Mouse (Mus musculus): ENCODE data around the gene C2cd4c. TPM values are rescaled to one million over a fixed set of nuclear protein-coding genes. Genes with fewer than 3 reads are reported as not detected.

Gene C2cd4c
- total and polyA plus RNA-seq, 3 experiments: 0.01 TPM; not detected in 2

DNA sequence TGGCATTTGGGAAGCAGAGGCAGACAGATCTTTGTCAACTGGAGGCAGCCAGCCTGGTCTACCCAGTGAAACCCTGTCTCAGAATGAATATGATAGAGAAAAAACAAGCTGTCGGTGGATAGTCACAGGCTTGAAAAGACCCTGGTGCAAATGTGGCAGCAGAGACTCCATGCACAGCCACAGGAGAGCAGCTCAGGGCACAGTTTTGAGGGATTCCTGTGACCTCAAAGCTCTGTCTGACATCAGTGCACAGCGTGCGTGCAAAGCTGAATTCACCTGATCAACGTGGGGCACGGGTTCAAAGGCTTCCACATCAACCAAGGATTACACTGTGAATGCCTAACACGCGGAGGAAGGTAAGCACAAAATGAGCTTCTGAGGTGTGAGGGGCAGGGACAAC lies 33.5 kb downstream of the C2cd4c start:
- Histone ChIP-seq H3K36me3 (ENCODE audit: control insufficient read depth in 1 of 2, insufficient read depth in 2 of 2, low read length in 2 of 2) (no peaks in the 10 kb centered on the region), H3K4me1 (ENCODE audit: control insufficient read depth in 1 of 2, insufficient read depth in 2 of 2, low read length in 2 of 2) (no peaks in the 10 kb centered on the region), H3K27ac (ENCODE audit: control insufficient read depth, low read depth, low read length) (no peak overlapping the region), H3K9me3 (replicated peaks; ENCODE audit: insufficient read depth, low read length) (no peaks in the 10 kb centered on the region), H3K27me3 (ENCODE audit: control insufficient read depth in 1 of 2, insufficient read depth in 2 of 2, low read length in 2 of 2) (no peaks in the 10 kb centered on the region; a peak in 1 of 4 replicates), H3K4me3 (ENCODE audit: control insufficient read depth in 1 of 2, insufficient read depth in 1 of 2, low read depth in 2 of 2, low read length in 2 of 2) (no peak overlapping the region), H3K79me2 (ENCODE audit: control insufficient read depth, insufficient read depth, low read length, poor library complexity) (no peaks in the 10 kb centered on the region), H3K9ac (ENCODE audit: control insufficient read depth, low read depth, low read length, poor library complexity, severe bottlenecking) (no peak overlapping the region)
- no peak for DNase-seq (ENCODE audit: low read depth, low spot score)
- TF ChIP-seq RAD21 (IDR thresholded peaks at IDR 0.05; ENCODE audit: low read depth, low read length) (no peak), MYC (IDR thresholded peaks at IDR 0.05; ENCODE audit: low read depth, low read length) (no peak), MEF2A (IDR thresholded peaks at IDR 0.05; ENCODE audit: extremely low read depth, insufficient replicate concordance, low read depth, low read length, poor library complexity, severe bottlenecking) (no peak), ELF1 (IDR thresholded peaks at IDR 0.05; ENCODE audit: low read depth, low read length) (no peak), ZNF384 (IDR thresholded peaks at IDR 0.05; ENCODE audit: low read depth, low read length) (no peak), MYB (IDR thresholded peaks at IDR 0.05; ENCODE audit: low read depth, low read length) (no peak), POLR2A (IDR thresholded peaks at IDR 0.05; ENCODE audit: control insufficient read depth in 1 of 2, insufficient read depth in 1 of 2, low read depth in 1 of 2, low read length in 2 of 2, poor library complexity in 1 of 2) (no peak), MAFK (IDR thresholded peaks at IDR 0.05; ENCODE audit: borderline replicate concordance, low read depth, low read length) (no peak), SIN3A (IDR thresholded peaks at IDR 0.05; ENCODE audit: low read length) (no peak), ZC3H11A (IDR thresholded peaks at IDR 0.05; ENCODE audit: low read depth, low read length) (no peak), CTCF (IDR thresholded peaks at IDR 0.05 in 2 of 3, conservative IDR thresholded peaks at IDR 0.05 in 1 of 3; ENCODE audit: control insufficient read depth in 1 of 3, insufficient read depth in 1 of 3, low read depth in 2 of 3, low read length in 3 of 3, poor library complexity in 1 of 3, severe bottlenecking in 1 of 3) (no peak), RCOR1 (IDR thresholded peaks at IDR 0.05; ENCODE audit: low read depth, low read length) (no peak)

- Histone ChIP-seq H3K27ac (ENCODE audit: control insufficient read depth, low read depth, low read length) (no peak overlapping the region), H3K36me3 (ENCODE audit: control insufficient read depth in 1 of 2, insufficient read depth in 2 of 2, low read length in 2 of 2) (no peaks in the 10 kb centered on the region), H3K27me3 (ENCODE audit: control insufficient read depth in 1 of 2, insufficient read depth in 2 of 2, low read length in 2 of 2) (no peaks in the 10 kb centered on the region; a peak in 1 of 4 replicates), H3K9ac (ENCODE audit: control insufficient read depth, low read depth, low read length, poor library complexity, severe bottlenecking) (no peak overlapping the region), H3K4me3 (ENCODE audit: control insufficient read depth in 1 of 2, insufficient read depth in 1 of 2, low read depth in 2 of 2, low read length in 2 of 2) (no peak overlapping the region), H3K9me3 (replicated peaks; ENCODE audit: insufficient read depth, low read length) (no peaks in the 10 kb centered on the region), H3K79me2 (ENCODE audit: control insufficient read depth, insufficient read depth, low read length, poor library complexity) (no peaks in the 10 kb centered on the region), H3K4me1 (ENCODE audit: control insufficient read depth in 1 of 2, insufficient read depth in 2 of 2, low read length in 2 of 2) (no peaks in the 10 kb centered on the region)
- no peak for DNase-seq (ENCODE audit: low read depth, low spot score)
- no peak for TF ChIP-seq MEF2A (IDR thresholded peaks at IDR 0.05; ENCODE audit: extremely low read depth, insufficient replicate concordance, low read depth, low read length, poor library complexity, severe bottlenecking)
- no peak for TF ChIP-seq ZNF384 (IDR thresholded peaks at IDR 0.05; ENCODE audit: low read depth, low read length)
- TF ChIP-seq MXI1 (IDR thresholded peaks at IDR 0.05; ENCODE audit: low read depth, low read length): no peak
- no peak for TF ChIP-seq NRF1 (IDR thresholded peaks at IDR 0.05; ENCODE audit: insufficient read depth, low read depth, low read length, poor library complexity, severe bottlenecking)
- no peak for TF ChIP-seq NELFE (IDR thresholded peaks at IDR 0.05; ENCODE audit: low read depth, low read length)
- no peak for TF ChIP-seq BHLHE40 (IDR thresholded peaks at IDR 0.05; ENCODE audit: borderline replicate concordance, low read depth, low read length)
- TF ChIP-seq ZKSCAN1 (IDR thresholded peaks at IDR 0.05; ENCODE audit: low read depth, low read length): no peak
- TF ChIP-seq POLR2AphosphoS2 (IDR thresholded peaks at IDR 0.05; ENCODE audit: low read length): no peak
- no peak for TF ChIP-seq KAT2A (conservative IDR thresholded peaks at IDR 0.05; ENCODE audit: low read depth, low read length)
- TF ChIP-seq USF2 (IDR thresholded peaks at IDR 0.05; ENCODE audit: borderline replicate concordance in 1 of 2, insufficient read depth in 1 of 2, low read depth in 1 of 2, low read length in 2 of 2): no peak
- no peak for TF ChIP-seq GABPA (IDR thresholded peaks at IDR 0.05; ENCODE audit: low read depth, low read length)
Observed at GRCm38 (mm10) chr10:79579781-79580180, 34.0 kb downstream of the C2cd4c start.
